Mouse (Mus musculus) layer of hippocampus, adult 9-10 months (tissue): ENCODE measurements around the gene Zfp648.
A peak's percentile ranks its signal among the peaks of the same experiment; 100 is the strongest.

Source experiments
- DNase-seq: peaks from one replicate; pipeline ENCODE4 v3.0.0; 2022; ENCODE audit warnings: low spot score

Zfp648 gene

GRCm38 (mm10) chr1:154200955-154201722, at the start of gene Zfp648:
Zfp648 (plus strand) TSS chr1:154201187.
- DNase-seq: no peak

- no peak for DNase-seq
Measured at GRCm38 (mm10) chr1:154152539-154152938, 48.4 kb upstream of the Zfp648 start.

- no peak for DNase-seq
Measured at GRCm38 (mm10) chr1:154153800-154154199, 47.2 kb upstream of the Zfp648 start.

DNA sequence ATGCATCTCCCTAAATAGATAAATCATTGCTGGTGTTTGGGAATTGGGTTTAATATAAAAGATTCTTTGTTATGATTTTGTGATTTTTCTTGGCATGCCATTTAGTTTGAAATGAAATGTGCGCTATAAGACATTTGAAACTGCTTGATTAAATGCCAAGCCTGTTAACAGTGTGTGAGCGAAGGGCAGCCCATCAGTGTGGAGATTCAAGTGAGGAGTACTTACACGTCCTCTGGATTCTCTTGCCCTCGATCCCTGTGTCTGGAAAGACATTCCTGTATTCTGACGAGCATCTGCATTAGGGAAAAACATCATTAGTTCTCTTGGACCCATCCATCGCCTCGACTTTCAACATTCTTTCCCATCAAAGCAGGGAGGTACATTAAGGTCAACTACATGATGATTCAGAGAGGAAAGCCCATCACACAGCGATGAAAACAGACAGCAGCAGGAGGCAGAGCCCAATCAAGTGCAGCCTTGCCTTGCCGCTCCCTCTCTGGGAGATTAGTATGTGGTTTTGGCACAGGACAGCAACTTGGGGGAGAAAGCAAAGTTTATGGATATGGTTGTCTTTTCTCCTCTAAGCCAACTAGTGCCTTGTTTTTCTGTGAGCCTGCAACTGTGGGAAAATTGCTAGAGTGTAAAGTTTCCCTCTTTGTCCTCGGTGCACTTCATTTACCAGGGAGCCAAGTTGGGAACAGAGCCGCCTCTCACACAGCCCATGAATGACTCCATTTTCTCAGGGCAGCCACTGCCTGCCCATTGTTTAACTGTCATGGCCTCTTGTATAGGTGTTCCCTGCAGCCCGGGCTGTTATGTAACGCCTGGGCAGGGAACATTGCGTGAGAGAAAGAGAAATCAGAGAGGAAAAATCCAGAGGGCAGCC, 44.6 kb upstream of the Zfp648 start:
- DNase-seq: no peak

DNA sequence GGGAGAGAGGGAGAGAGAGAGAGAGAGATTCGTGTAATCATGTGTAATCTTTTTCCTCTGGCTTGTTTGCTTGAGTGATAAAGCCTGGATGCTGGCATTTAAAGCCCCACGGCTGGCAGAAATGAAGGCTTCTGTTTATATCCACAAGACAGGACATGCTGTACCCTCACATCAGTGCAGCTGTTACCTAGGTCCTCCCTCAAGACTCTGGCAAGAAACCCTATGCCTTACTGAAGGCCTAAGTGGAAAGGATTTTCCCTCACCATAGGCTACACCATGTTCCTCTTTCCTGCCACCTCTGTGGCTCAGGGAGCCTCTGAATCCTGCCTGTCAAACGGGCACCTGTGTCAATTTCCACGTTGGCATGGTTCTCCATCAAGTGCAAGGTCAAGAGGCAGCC, 43.9 kb upstream of the Zfp648 start:
- DNase-seq: no peak

DNA sequence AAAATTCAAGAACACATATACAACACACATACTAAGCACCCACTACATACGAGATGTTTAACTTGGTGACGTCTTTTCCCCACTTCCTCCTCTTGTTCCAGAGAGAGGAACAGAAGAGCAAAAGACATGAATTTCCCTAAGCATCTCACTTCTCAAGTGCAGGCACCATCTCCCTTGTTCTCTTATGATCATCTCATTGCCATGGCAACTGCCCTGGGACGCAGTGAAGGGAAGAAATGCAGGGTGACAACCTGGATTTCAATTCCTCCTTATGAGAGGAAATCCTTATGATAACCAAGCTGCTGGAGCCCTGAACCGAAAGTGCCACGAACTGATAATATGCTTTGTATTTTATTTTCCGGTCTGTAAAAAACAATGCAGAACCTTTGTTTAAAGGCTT, 33.3 kb upstream of the Zfp648 start:
- DNase-seq: no peak

- DNase-seq: no peak
Measured at GRCm38 (mm10) chr1:154175334-154175733, 25.7 kb upstream of the Zfp648 start.

GRCm38 (mm10) chr1:154177781-154178180, 23.2 kb upstream of the Zfp648 start:
- DNase-seq: no peak

GRCm38 (mm10) chr1:154178541-154179155, 22.3 kb upstream of the Zfp648 start:
- DNase-seq: no peak

- DNase-seq: peak; percentile 88
Measured at GRCm38 (mm10) chr1:154180952-154181351, 20.0 kb upstream of the Zfp648 start.

DNA sequence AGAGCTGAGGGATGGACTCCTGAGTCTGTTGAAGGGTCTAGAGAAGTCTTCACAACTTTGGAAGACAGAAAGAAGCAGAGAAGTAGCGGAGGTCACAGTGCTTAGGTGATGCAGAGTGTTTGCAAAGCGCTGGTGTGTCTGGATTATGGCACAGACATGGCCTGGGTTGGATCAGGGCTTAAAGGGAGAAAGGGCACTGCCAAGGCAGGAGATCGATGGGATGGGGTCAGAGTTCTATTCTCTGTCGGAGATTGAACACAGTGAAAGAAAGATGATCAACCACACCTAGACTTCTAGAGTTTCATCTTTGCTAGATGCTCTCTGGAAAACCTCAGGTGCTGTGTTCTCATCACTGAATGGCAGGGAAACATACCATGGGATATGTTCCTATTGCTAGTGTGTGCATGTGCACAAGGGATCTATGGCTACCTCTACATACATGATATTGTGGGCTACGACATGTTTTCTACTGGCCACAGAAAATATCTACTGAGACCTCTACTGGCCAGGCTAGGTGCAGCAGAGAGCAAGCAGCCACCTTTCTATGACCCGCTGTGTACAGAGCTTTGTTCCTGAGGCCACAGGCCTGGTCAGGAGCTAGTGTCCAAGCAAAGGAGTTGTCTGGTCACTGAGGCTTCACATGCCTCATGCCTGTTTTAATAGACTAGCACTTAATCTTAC, 18.5 kb upstream of the Zfp648 start:
- DNase-seq: no peak

DNA sequence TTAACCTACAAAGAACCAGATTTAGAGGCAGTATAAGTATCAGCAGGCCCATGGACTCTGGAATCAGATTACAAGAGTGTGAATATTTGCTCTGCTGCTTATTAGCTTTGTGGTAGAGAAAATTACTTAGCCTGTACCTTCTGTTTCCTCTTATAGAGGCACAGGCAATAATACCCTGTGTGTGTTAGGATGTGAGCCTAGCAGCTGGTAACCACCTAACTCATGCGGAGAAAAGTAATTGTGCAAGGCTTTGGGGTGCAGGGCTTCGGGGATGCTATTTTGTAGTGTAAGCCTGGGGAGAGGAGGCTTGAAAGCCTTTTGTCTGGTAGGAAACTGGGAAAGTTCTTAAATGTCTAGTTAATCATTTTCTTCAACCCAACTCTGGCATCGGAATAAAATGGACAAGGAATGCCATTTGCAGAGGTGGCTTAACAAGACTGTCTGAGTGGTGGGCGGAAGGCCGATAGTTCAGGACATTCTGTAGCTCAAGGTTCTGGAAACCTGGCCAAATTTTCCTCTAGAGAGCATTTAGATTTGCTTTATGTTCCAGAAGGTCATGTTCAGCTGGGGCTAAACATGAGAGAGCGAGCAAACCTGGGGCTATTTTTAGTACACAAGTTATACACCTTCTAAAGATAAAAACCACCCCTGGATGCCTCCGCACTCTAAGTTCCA, 17.8 kb upstream of the Zfp648 start:
- no peak for DNase-seq

GRCm38 (mm10) chr1:154188229-154188628, 12.8 kb upstream of the Zfp648 start:
- no peak for DNase-seq

- no peak for DNase-seq
Measured at GRCm38 (mm10) chr1:154188631-154189030, 12.4 kb upstream of the Zfp648 start.

DNA sequence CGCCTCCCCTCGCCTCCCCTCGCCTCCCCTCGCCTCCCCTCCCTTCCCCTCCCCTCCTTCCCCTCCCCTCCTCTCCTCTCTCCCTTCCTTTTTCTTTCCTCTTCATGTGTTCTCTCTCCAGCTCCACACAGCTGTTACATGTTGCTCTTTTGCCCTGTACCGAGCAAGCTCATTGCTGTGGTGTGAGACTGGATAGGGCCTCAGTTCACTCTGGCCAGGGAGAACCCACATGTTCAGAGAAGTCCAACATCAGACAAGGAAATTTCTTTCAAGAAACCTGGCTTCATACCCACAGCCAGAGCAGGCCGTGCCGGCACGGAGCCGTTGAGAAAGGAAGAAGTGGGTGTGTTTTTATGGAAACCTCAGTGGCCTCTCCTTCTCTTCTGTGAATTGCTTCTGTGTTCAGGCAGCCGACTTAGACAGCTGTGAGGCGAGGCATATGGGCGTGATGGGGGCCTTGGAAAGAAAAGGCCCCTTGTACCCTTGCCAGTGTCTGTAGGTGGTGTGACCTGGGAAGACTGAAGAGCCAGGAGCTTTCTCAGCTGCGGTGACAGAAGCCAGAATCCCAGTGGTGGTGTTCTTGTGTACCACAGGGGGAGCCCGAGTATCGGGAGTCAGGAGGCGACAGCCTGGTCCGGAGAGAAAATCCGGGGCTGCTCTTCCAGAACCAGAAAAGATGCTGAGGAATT, 11.0 kb upstream of the Zfp648 start:
- no peak for DNase-seq

DNA sequence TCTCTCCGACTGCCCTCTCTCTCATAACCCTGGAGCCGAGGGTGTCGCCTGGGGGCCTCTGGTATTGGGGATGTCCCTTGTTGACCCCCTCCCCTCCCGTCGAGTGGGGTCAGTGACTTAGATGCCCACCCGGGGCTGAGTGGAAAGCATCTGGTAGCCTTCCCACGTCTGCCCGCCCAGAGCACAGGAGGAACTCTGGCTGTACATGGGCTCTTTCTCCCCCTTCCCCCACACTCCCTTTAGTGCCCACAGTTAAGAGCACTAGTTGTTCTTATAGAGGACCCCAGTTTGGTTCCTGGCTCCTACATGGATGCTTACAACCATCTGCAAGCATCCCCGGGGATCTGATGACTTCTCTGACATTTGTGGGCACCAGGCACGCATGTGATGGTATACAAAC, 2.1 kb upstream of the Zfp648 start:
- no peak for DNase-seq

DNA sequence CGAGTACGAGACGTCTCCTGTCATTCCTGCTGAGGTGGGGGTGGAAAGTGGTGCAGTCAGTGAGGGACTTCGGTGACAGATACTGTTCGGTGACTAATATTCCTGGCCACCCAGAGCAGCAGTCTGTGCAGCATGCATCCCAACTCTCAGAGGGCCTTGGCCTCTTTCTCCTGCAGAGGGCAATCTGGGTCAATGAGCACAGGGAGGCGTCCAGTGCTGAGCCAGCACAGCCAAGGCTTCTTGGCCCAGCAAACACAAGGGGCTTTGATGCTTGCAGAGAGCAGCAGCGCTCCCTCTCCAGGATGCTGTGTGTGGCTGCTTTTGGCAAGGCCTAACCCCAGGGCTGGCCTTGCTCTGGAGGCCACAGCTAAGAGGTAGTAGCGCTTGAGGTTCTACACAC, 1.6 kb downstream of the Zfp648 start:
- no peak for DNase-seq

DNA sequence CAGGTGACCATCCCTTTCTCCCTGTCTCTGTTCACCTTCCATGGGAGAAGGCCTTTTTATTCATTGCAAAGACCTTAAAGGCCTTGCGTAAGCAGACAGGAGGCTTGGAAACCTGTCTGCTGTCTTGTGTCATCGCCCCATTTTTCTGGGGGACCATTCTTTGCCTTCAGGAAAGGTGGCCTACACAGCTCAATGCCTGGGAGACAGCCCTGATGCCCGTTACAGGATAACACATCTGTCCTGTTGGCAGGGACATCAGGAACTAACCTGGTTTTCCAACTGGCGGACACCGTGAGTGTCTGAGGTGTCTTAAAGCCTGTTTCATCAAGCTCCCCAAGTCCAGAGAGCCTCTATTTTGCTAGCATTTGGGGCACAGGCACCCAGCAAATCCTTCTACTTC, 2.4 kb downstream of the Zfp648 start:
- DNase-seq: no peak

DNA sequence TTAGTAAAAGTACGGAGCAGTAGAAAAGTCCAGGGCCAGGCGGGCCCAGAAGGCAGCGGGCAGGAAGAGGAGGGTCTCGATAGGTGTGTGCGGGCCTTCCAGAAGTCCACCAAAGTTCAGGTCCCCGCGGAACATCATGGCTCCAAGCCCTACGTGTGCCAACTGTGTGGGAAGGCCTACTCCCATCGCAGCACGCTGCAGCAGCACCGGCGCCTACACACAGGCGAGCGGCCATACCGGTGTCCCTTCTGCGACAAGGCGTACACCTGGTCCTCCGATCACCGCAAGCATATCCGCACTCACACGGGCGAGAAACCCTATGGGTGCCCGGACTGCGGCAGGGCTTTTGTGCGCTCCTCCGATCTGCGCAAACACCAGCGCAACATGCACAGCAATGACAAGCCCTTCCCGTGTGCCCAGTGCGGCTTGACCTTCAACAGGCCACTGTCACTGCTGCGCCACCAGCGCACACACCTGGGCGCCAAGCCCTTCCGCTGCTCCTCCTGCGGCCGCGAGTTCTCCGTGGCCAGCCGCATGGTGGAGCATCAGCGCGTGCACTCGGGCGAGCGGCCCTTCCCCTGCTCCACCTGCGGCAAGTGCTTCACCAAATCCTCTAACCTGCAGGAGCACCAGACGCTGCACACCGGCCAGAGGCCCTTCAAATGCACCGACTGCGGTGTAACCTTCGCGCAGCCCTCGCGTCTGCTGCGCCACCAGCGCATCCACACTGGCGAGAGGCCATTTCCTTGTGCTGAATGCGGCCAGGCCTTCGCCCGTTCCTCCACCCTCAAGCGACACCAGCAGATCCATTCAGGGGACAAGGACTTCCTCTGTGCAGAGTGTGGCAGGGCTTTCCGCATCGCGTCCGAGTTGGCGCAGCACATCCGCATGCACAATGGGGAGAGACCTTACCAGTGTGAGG, 3.9 kb downstream of the Zfp648 start:
- DNase-seq: no peak

DNA sequence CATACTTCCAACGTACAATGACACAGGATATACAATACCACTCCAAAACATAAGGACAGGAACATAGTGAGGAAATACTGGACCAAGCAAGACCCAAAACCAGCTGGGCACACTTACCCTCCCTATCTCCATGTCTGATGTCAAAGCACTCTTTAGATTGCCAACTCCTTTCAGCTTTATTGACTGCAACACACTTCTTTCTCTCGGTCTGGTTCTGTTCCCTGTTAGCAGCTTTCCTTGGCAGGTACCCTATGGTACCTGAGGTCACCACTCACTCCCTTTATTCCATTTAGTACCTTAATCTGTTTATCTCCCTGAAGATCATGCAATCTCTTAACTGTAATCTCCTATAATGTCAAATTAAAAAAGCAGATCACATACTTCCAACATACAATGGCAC, 19.0 kb downstream of the Zfp648 start:
- no peak for DNase-seq
